Mouse (Mus musculus) megakaryocyte-erythroid progenitor cell, adult 5-6 weeks (primary cell): ENCODE measurements at regions not wholly inside any gene's neighbourhood (a gene's known extent, or its start where the extent isn't known, plus 50 kb on each side); places are given as distances from the start of the nearest gene placed in this dataset.

Experiments
- ATAC-seq: replicated peaks from 2 replicates; pipeline ENCODE4 v1.8.0; 2016; ENCODE audit warnings: mild to moderate bottlenecking, inconsistent platforms; ENCODE audit not compliant: severe bottlenecking, poor library complexity, low FRiP score, low TSS enrichment

- no peak for ATAC-seq
Observed at GRCm38 (mm10) chr12:71603136-71603535, 227.7 kb upstream of the Daam1 start.

GRCm38 (mm10) chr12:71606366-71606765, 224.5 kb upstream of the Daam1 start:
- ATAC-seq: no peak

GRCm38 (mm10) chr12:71607966-71608365, 222.9 kb upstream of the Daam1 start:
- no peak for ATAC-seq

- ATAC-seq: no peak
Observed at GRCm38 (mm10) chr12:71613326-71613725, 217.6 kb upstream of the Daam1 start.

- ATAC-seq: no peak
Observed at GRCm38 (mm10) chr12:71614945-71615344, 215.9 kb upstream of the Daam1 start.

- ATAC-seq: no peak
Observed at GRCm38 (mm10) chr12:71615383-71615782, 215.5 kb upstream of the Daam1 start.

- ATAC-seq: no peak
Observed at GRCm38 (mm10) chr12:71616121-71616520, 214.8 kb upstream of the Daam1 start.

- ATAC-seq: no peak
Observed at GRCm38 (mm10) chr12:71618466-71618865, 212.4 kb upstream of the Daam1 start.

- ATAC-seq: no peak
Observed at GRCm38 (mm10) chr12:71618956-71619355, 211.9 kb upstream of the Daam1 start.

GRCm38 (mm10) chr12:71619561-71619960, 211.3 kb upstream of the Daam1 start:
- no peak for ATAC-seq

GRCm38 (mm10) chr12:71621542-71621941, 209.3 kb upstream of the Daam1 start:
- ATAC-seq: no peak

- no peak for ATAC-seq
Observed at GRCm38 (mm10) chr12:71622761-71623160, 208.1 kb upstream of the Daam1 start.

GRCm38 (mm10) chr12:71623271-71623670, 207.6 kb upstream of the Daam1 start:
- no peak for ATAC-seq

GRCm38 (mm10) chr12:71624076-71624475, 206.8 kb upstream of the Daam1 start:
- no peak for ATAC-seq

GRCm38 (mm10) chr12:71624676-71625075, 206.2 kb upstream of the Daam1 start:
- no peak for ATAC-seq

GRCm38 (mm10) chr12:71625115-71625514, 205.8 kb upstream of the Daam1 start:
- no peak for ATAC-seq

- no peak for ATAC-seq
Observed at GRCm38 (mm10) chr12:71626801-71627200, 204.1 kb upstream of the Daam1 start.

- no peak for ATAC-seq
Observed at GRCm38 (mm10) chr12:71627421-71628339, 203.2 kb upstream of the Daam1 start.

- no peak for ATAC-seq
Observed at GRCm38 (mm10) chr12:71628340-71628738, 202.5 kb upstream of the Daam1 start.

GRCm38 (mm10) chr12:71628796-71629195, 202.1 kb upstream of the Daam1 start:
- no peak for ATAC-seq

GRCm38 (mm10) chr12:71630386-71630785, 200.5 kb upstream of the Daam1 start:
- no peak for ATAC-seq
